Mouse (Mus musculus) MEL (cell line): ENCODE data around the gene Cartpt. TPM values are rescaled to one million over a fixed set of nuclear protein-coding genes. Genes with fewer than 3 reads are reported as not detected.

Experiments
- DNase-seq: peaks from one replicate; pipeline ENCODE4 v3.0.0; 2011; ENCODE audit warnings: low read depth, low spot score
- H3K27ac ChIP-seq: 2 replicates; pipeline ENCODE4 v1.5.1; 2012; ENCODE audit warnings: low read depth, mild to moderate bottlenecking, control low read depth, low read length, moderate library complexity; ENCODE audit not compliant: control insufficient read depth
- H3K27me3 ChIP-seq, 2 experiments: fragments of 150-350 bp in 1 of 2; sonication (generic) in 1 of 2; 2 replicates each; pipeline ENCODE4 v1.6.1; 2012; ENCODE audit warnings: low read length in 2 of 2, mild to moderate bottlenecking in 2 of 2, improper control_type of control experiment in 1 of 2, moderate library complexity in 1 of 2; ENCODE audit not compliant: insufficient read depth in 2 of 2, control insufficient read depth in 1 of 2
- H3K36me3 ChIP-seq, 2 experiments: 2 replicates each; pipeline ENCODE4 v1.6.1; 2012 to 2014; ENCODE audit warnings: low read length in 2 of 2, improper control_type of control experiment in 1 of 2, inconsistent platforms in 1 of 2, mild to moderate bottlenecking in 1 of 2; ENCODE audit not compliant: insufficient read depth in 2 of 2, control insufficient read depth in 1 of 2
- H3K4me1 ChIP-seq, 2 experiments: fragments of 150-350 bp in 1 of 2; sonication (generic) in 1 of 2; 2 replicates each; pipeline ENCODE4 v1.6.1; 2012; ENCODE audit warnings: low read length in 2 of 2, improper control_type of control experiment in 1 of 2, mild to moderate bottlenecking in 1 of 2; ENCODE audit not compliant: insufficient read depth in 2 of 2, control insufficient read depth in 1 of 2
- H3K4me3 ChIP-seq, 2 experiments: fragments of 150-350 bp in 1 of 2; sonication (generic) in 1 of 2; 2 replicates each; pipeline ENCODE4 v1.5.1; 2012; ENCODE audit warnings: low read depth in 2 of 2, low read length in 2 of 2, mild to moderate bottlenecking in 2 of 2, moderate library complexity in 2 of 2, control low read depth in 1 of 2, improper control_type of control experiment in 1 of 2; ENCODE audit not compliant: control insufficient read depth in 1 of 2, insufficient read depth in 1 of 2
- H3K79me2 ChIP-seq: 2 replicates; pipeline ENCODE4 v1.6.1; 2012; ENCODE audit warnings: mild to moderate bottlenecking, low read length, moderate library complexity; ENCODE audit not compliant: control insufficient read depth, poor library complexity, insufficient read depth
- H3K9ac ChIP-seq: 2 replicates; pipeline ENCODE4 v1.6.1; 2012; ENCODE audit warnings: low read depth, mild to moderate bottlenecking, control low read depth, low read length, moderate library complexity; ENCODE audit not compliant: control insufficient read depth, poor library complexity, severe bottlenecking
- H3K9me3 ChIP-seq: fragments of 150-350 bp; sonication (generic); replicated peaks from 2 replicates; pipeline ENCODE4 v1.6.1; 2012; ENCODE audit warnings: mild to moderate bottlenecking, low read length, improper control_type of control experiment, moderate library complexity; ENCODE audit not compliant: insufficient read depth
- BHLHE40 ChIP-seq: IDR thresholded peaks from 2 replicates; pipeline ENCODE4 v1.6.1; 2012; ENCODE audit warnings: low read depth, mild to moderate bottlenecking, inconsistent platforms, low read length, improper control_type of control experiment, borderline replicate concordance
- CHD1 ChIP-seq: IDR thresholded peaks from 2 replicates; pipeline ENCODE4 v1.6.1; 2012; ENCODE audit warnings: low read depth, mild to moderate bottlenecking, inconsistent platforms, low read length, improper control_type of control experiment
- CHD2 ChIP-seq: IDR thresholded peaks from 2 replicates; pipeline ENCODE4 v1.6.1; 2011; ENCODE audit warnings: low read length, improper control_type of control experiment
- CTCF ChIP-seq, 3 experiments: IDR thresholded peaks in 2 of 3; conservative IDR thresholded peaks in 1 of 3; 2 replicates each; pipeline ENCODE4 v1.5.1; 2011 to 2012; ENCODE audit warnings: low read length in 3 of 3, low read depth in 2 of 3, mild to moderate bottlenecking in 2 of 3, improper control_type of control experiment in 1 of 3, inconsistent platforms in 1 of 3, mixed read lengths in 1 of 3, moderate library complexity in 1 of 3; ENCODE audit not compliant: control insufficient read depth in 1 of 3, insufficient read depth in 1 of 3, poor library complexity in 1 of 3, severe bottlenecking in 1 of 3
- EP300 ChIP-seq, 2 experiments: IDR thresholded peaks; 2 replicates each; pipeline ENCODE4 v1.6.1; 2011; ENCODE audit warnings: improper control_type of control experiment in 2 of 2, low read length in 2 of 2, low read depth in 1 of 2, mild to moderate bottlenecking in 1 of 2
- GABPA ChIP-seq: IDR thresholded peaks from 2 replicates; pipeline ENCODE4 v1.6.1; 2012; ENCODE audit warnings: low read depth, mild to moderate bottlenecking, inconsistent platforms, low read length, improper control_type of control experiment, moderate library complexity
- GATA1 ChIP-seq: IDR thresholded peaks from 2 replicates; pipeline ENCODE4 v1.6.1; 2011; ENCODE audit warnings: low read depth, low read length, improper control_type of control experiment
- HCFC1 ChIP-seq: IDR thresholded peaks from 2 replicates; pipeline ENCODE4 v1.6.1; 2012; ENCODE audit warnings: low read depth, mild to moderate bottlenecking, inconsistent platforms, low read length, improper control_type of control experiment, moderate library complexity
- MAX ChIP-seq: IDR thresholded peaks from 2 replicates; pipeline ENCODE4 v1.6.1; 2011; ENCODE audit warnings: low read length, improper control_type of control experiment
- MEF2A ChIP-seq: IDR thresholded peaks from 2 replicates; pipeline ENCODE4 v1.6.1; 2014; ENCODE audit warnings: low read depth, mild to moderate bottlenecking, inconsistent platforms, low read length, improper control_type of control experiment; ENCODE audit not compliant: poor library complexity, insufficient replicate concordance, severe bottlenecking; ENCODE audit errors: extremely low read depth
- MYB ChIP-seq: IDR thresholded peaks from 2 replicates; pipeline ENCODE4 v1.6.1; 2011; ENCODE audit warnings: mild to moderate bottlenecking, low read depth, low read length, improper control_type of control experiment
- MYC ChIP-seq: IDR thresholded peaks from 2 replicates; pipeline ENCODE4 v1.6.1; 2011; ENCODE audit warnings: low read depth, mild to moderate bottlenecking, low read length, improper control_type of control experiment, moderate library complexity
- POLR2A ChIP-seq, 2 experiments: IDR thresholded peaks; 2 replicates each; pipeline ENCODE4 v1.6.1; 2011 to 2012; ENCODE audit warnings: low read length in 2 of 2, mild to moderate bottlenecking in 2 of 2, control low read depth in 1 of 2, improper control_type of control experiment in 1 of 2, low read depth in 1 of 2, moderate library complexity in 1 of 2; ENCODE audit not compliant: control insufficient read depth in 1 of 2, insufficient read depth in 1 of 2, poor library complexity in 1 of 2
- POLR2AphosphoS5 ChIP-seq: IDR thresholded peaks from 2 replicates; pipeline ENCODE4 v1.6.1; 2012; ENCODE audit warnings: low read depth, borderline replicate concordance, mild to moderate bottlenecking, inconsistent platforms, low read length, moderate library complexity, mixed read lengths
- RAD21 ChIP-seq: IDR thresholded peaks from 2 replicates; pipeline ENCODE4 v1.6.1; 2011; ENCODE audit warnings: mild to moderate bottlenecking, low read depth, low read length, improper control_type of control experiment
- SIN3A ChIP-seq: IDR thresholded peaks from 2 replicates; pipeline ENCODE4 v1.6.1; 2012; ENCODE audit warnings: low read length, improper control_type of control experiment, inconsistent platforms
- TAL1 ChIP-seq: IDR thresholded peaks from 2 replicates; pipeline ENCODE4 v1.6.1; 2012; ENCODE audit warnings: mild to moderate bottlenecking, inconsistent platforms, low read length, moderate library complexity, mixed read lengths
- UBTF ChIP-seq: IDR thresholded peaks from 2 replicates; pipeline ENCODE4 v1.6.1; 2012; ENCODE audit warnings: low read depth, mild to moderate bottlenecking, inconsistent platforms, low read length, improper control_type of control experiment, moderate library complexity, borderline replicate concordance; ENCODE audit not compliant: insufficient read depth
- ZC3H11A ChIP-seq: IDR thresholded peaks from 2 replicates; pipeline ENCODE4 v1.6.1; 2012; ENCODE audit warnings: low read depth, mild to moderate bottlenecking, inconsistent platforms, low read length, improper control_type of control experiment
- polyA plus RNA-seq, 2 experiments: library from polyadenylated mRNA; stranded (reverse) in 1 of 2; unstranded in 1 of 2; fragments of >175 nt in 1 of 2; fragments of >200 nt in 1 of 2; gene quantifications; 2 replicates each; pipeline versions ENCODE4 v1.2.1 to v1.2.4; 2012; ENCODE audit warnings: low replicate concordance in 2 of 2, low read depth in 1 of 2; ENCODE audit not compliant: insufficient read length in 2 of 2, insufficient read depth in 1 of 2, missing spikeins in 1 of 2
- total RNA-seq: library from RNA; depleted of rRNA; stranded (reverse); fragments of 300-350 nt; gene quantifications from 2 replicates; pipeline ENCODE4 v1.2.3, GENCODE M21; 2012

Cartpt gene
- total and polyA plus RNA-seq, 3 experiments = not detected

DNA sequence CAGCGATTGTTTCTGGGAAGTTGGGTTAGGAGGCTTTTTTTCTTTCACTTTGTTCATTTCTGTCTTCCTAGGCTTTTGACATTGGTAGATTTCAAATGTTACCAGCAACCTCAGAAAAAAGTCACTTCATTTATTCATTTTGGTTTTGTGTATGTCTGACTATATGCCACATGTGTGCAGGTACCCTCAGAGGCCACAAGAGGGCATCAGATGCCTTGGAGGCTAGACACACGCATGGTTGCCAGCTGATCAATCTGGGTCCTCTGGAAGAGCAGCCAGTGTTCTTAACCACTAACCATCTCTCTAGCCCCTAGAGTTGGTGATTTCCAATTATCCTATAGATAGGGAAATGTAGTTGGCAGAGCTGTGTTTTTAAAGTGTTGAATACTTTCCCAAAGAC, 42.6 kb upstream of the Cartpt start:
- Histone ChIP-seq H3K27ac (no peak overlapping the region), H3K9ac (no peak overlapping the region), H3K4me3 (no peak overlapping the region), H3K4me1 (peaks cover 0 to 8% of the 10 kb centered on the region in 2 experiments; a peak in 2 of 4 replicates), H3K36me3 (peaks cover 0 to 6% of the 10 kb centered on the region in 2 experiments; a peak in 2 of 4 replicates), H3K27me3 (no peaks in the 10 kb centered on the region), H3K79me2 (no peaks in the 10 kb centered on the region), H3K9me3 (no peaks in the 10 kb centered on the region)
- TF ChIP-seq CTCF (IDR thresholded peaks at IDR 0.05 in 2 of 3, conservative IDR thresholded peaks at IDR 0.05 in 1 of 3; ENCODE audit: control insufficient read depth in 1 of 3, insufficient read depth in 1 of 3, low read depth in 2 of 3, low read length in 3 of 3, poor library complexity in 1 of 3, severe bottlenecking in 1 of 3) = peak; percentile 35 to 39 (median 38)
- no peak for TF ChIP-seq BHLHE40
- TF ChIP-seq RAD21 = peak; percentile 6; the same call in 1 of the 2 replicates
- TF ChIP-seq EP300 (IDR thresholded peaks at IDR 0.05; ENCODE audit: low read depth in 1 of 2, low read length in 2 of 2) = no peak
- no peak for TF ChIP-seq MYB
- no peak for TF ChIP-seq CHD2
- TF ChIP-seq SIN3A = no peak
- no peak for TF ChIP-seq GATA1
- TF ChIP-seq GABPA = no peak
- no peak for TF ChIP-seq HCFC1
- TF ChIP-seq UBTF = no peak
- TF ChIP-seq TAL1 = no peak
- TF ChIP-seq POLR2AphosphoS5 = no peak
- TF ChIP-seq MAX = no peak
- DNase-seq = peak; percentile 30

DNA sequence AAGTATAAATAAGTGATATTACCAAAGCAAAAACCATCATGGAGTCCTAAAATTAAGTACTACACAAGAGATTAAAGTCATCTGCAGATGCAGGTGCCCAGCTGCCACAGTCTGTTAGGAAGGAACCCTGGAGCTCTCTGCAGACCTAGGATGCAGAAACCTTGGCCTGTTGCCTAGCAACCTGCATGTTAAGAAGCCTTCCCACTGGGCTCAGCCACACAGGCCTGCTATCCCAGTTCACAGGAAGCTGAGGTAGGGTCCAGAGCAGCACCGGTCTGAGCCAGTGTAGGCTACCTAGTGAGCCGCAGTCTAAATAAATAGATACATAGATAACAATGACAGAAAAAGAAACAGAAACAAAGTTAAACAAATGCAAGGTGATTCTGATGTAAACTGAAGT, 39.7 kb upstream of the Cartpt start:
- no peaks in the 10 kb centered on the region for H3K9me3 ChIP-seq
- no peak overlapping the region for H3K9ac ChIP-seq
- no peaks in the 10 kb centered on the region for H3K79me2 ChIP-seq
- no peaks in the 10 kb centered on the region for H3K27me3 ChIP-seq
- TF ChIP-seq ZC3H11A = no peak
- no peak for TF ChIP-seq HCFC1
- no peak for TF ChIP-seq UBTF
- TF ChIP-seq POLR2A (IDR thresholded peaks at IDR 0.05; ENCODE audit: control insufficient read depth in 1 of 2, insufficient read depth in 1 of 2, low read depth in 1 of 2, low read length in 2 of 2, poor library complexity in 1 of 2) = no peak
- no peak for TF ChIP-seq CHD2
- no peak for TF ChIP-seq TAL1
- no peak for TF ChIP-seq CTCF (IDR thresholded peaks at IDR 0.05 in 2 of 3, conservative IDR thresholded peaks at IDR 0.05 in 1 of 3; ENCODE audit: control insufficient read depth in 1 of 3, insufficient read depth in 1 of 3, low read depth in 2 of 3, low read length in 3 of 3, poor library complexity in 1 of 3, severe bottlenecking in 1 of 3)
- TF ChIP-seq CHD1 = no peak
- TF ChIP-seq MYC = no peak
- no peak for TF ChIP-seq GABPA
- no peak for TF ChIP-seq MEF2A
- TF ChIP-seq BHLHE40 = no peak
- H3K27ac ChIP-seq = no peak overlapping the region
- H3K4me3 ChIP-seq = no peak overlapping the region
- peaks cover 0 to 8% of the 10 kb centered on the region in 2 experiments; a peak in 2 of 4 replicates for H3K4me1 ChIP-seq
- peaks cover 0 to 6% of the 10 kb centered on the region in 2 experiments; a peak in 2 of 4 replicates for H3K36me3 ChIP-seq
- DNase-seq = no peak
